Mouse (Mus musculus) right cerebral cortex, postnatal 10 days (tissue): ENCODE data around the gene Pfkfb3.
"Not testable (repeated sequence)": the region's sequence is repeated elsewhere in the genome, so short reads cannot be mapped to it uniquely, and the experiment has no call there.

ENCODE experiments used
- DNase-seq, 2 experiments: peaks; one replicate each; pipeline ENCODE4 v3.0.0; 2021; ENCODE audit warnings: low spot score in 2 of 2

Pfkfb3 gene

GRCm38 (mm10) chr2:11551726-11552125 lies 2.2 kb downstream of the Pfkfb3 start:
- no peak for DNase-seq

- no peak for DNase-seq
Measured at GRCm38 (mm10) chr2:11548508-11548907, 5.4 kb downstream of the Pfkfb3 start.

GRCm38 (mm10) chr2:11547609-11548008 lies 6.3 kb downstream of the Pfkfb3 start:
- no peak for DNase-seq

GRCm38 (mm10) chr2:11546091-11546490 lies 7.8 kb downstream of the Pfkfb3 start:
- DNase-seq = no peak

- DNase-seq = no peak
Measured at GRCm38 (mm10) chr2:11545380-11545779, 8.5 kb downstream of the Pfkfb3 start.

GRCm38 (mm10) chr2:11544342-11544741 lies 9.5 kb downstream of the Pfkfb3 start:
- DNase-seq = no peak

GRCm38 (mm10) chr2:11543158-11543557 lies 10.7 kb downstream of the Pfkfb3 start:
- DNase-seq = no peak

- DNase-seq = peak; percentile 69 to 85
Measured at GRCm38 (mm10) chr2:11542640-11543039, 11.2 kb downstream of the Pfkfb3 start.

GRCm38 (mm10) chr2:11542121-11542520 lies 11.8 kb downstream of the Pfkfb3 start:
- no peak for DNase-seq

GRCm38 (mm10) chr2:11541528-11541927 lies 12.3 kb downstream of the Pfkfb3 start:
- not testable (repeated sequence) for DNase-seq

GRCm38 (mm10) chr2:11535966-11536365 lies 17.9 kb downstream of the Pfkfb3 start:
- no peak for DNase-seq

GRCm38 (mm10) chr2:11535412-11535928 lies 18.4 kb downstream of the Pfkfb3 start:
- DNase-seq = peak; percentile 95 to 97

GRCm38 (mm10) chr2:11534826-11535225 lies 19.1 kb downstream of the Pfkfb3 start:
- DNase-seq = no peak

GRCm38 (mm10) chr2:11530101-11530500 lies 23.8 kb downstream of the Pfkfb3 start:
- DNase-seq = peak; percentile 31 to 55

- DNase-seq = no peak
Measured at GRCm38 (mm10) chr2:11526063-11526462, 27.8 kb downstream of the Pfkfb3 start.

- DNase-seq = no peak
Measured at GRCm38 (mm10) chr2:11524736-11525135, 29.1 kb downstream of the Pfkfb3 start.

GRCm38 (mm10) chr2:11521758-11522157 lies 32.1 kb downstream of the Pfkfb3 start:
- no peak for DNase-seq

- no peak for DNase-seq
Measured at GRCm38 (mm10) chr2:11520786-11521185, 33.1 kb downstream of the Pfkfb3 start.

- DNase-seq = no peak
Measured at GRCm38 (mm10) chr2:11515828-11516227, 38.0 kb downstream of the Pfkfb3 start.

- peak in 1 of 2 experiments; percentile 51 for DNase-seq
Measured at GRCm38 (mm10) chr2:11513057-11513967, 40.6 kb downstream of the Pfkfb3 start.

- no peak for DNase-seq
Measured at GRCm38 (mm10) chr2:11512127-11512526, 41.8 kb downstream of the Pfkfb3 start.

GRCm38 (mm10) chr2:11503736-11504135 lies 50.1 kb downstream of the Pfkfb3 start:
- no peak for DNase-seq

GRCm38 (mm10) chr2:11502901-11503431 lies 50.9 kb downstream of the Pfkfb3 start:
- peak; percentile 93 to 94 for DNase-seq
